Mouse (Mus musculus): ENCODE results near the gene Slc9c1.
A peak's percentile ranks its signal among the peaks of the same experiment; 100 is the strongest.
"Not testable (repeated sequence)": the region's sequence is repeated elsewhere in the genome, so short reads cannot be mapped to it uniquely, and the experiment has no call there.

The Slc9c1 gene

GRCm38 (mm10) chr16:45535009-45535408 lies at the start of gene Slc9c1:
Slc9c1 (plus strand) TSS chr16:45535309.
- DNase-seq (ENCODE audit: low spot score in 2 of 2): no peak

GRCm38 (mm10) chr16:45492927-45493326 lies 42.2 kb upstream of the Slc9c1 start, which contains the start of gene Gm609:
Gm609 (minus strand) TSS chr16:45492969.
- no peak for DNase-seq (ENCODE audit: low spot score in 2 of 2)

GRCm38 (mm10) chr16:45495326-45495725 lies 39.8 kb upstream of the Slc9c1 start:
- DNase-seq (ENCODE audit: low spot score in 2 of 2): no peak

- DNase-seq (ENCODE audit: low spot score in 2 of 2): no peak
Measured at GRCm38 (mm10) chr16:45525551-45525950, 9.6 kb upstream of the Slc9c1 start.

GRCm38 (mm10) chr16:45531950-45532349 lies 3.2 kb upstream of the Slc9c1 start, which contains the start of gene Gm17783:
Gm17783 (minus strand) TSS chr16:45532050.
- DNase-seq (ENCODE audit: low spot score in 2 of 2): no peak

- DNase-seq (ENCODE audit: low spot score in 2 of 2): not testable (repeated sequence)
Measured at GRCm38 (mm10) chr16:45538342-45538741, 3.2 kb downstream of the Slc9c1 start.

GRCm38 (mm10) chr16:45542108-45542507 lies 7.0 kb downstream of the Slc9c1 start:
- DNase-seq (ENCODE audit: low spot score in 2 of 2): no peak

GRCm38 (mm10) chr16:45544341-45544740 lies 9.2 kb downstream of the Slc9c1 start:
- no peak for DNase-seq (ENCODE audit: low spot score in 2 of 2)

- no peak for DNase-seq (ENCODE audit: low spot score in 2 of 2)
Measured at GRCm38 (mm10) chr16:45547982-45548381, 12.9 kb downstream of the Slc9c1 start.

- no peak for DNase-seq (ENCODE audit: low spot score in 2 of 2)
Measured at GRCm38 (mm10) chr16:45551579-45551978, 16.5 kb downstream of the Slc9c1 start.

GRCm38 (mm10) chr16:45561747-45562146 lies 26.6 kb downstream of the Slc9c1 start:
- DNase-seq (ENCODE audit: low spot score in 2 of 2): no peak

GRCm38 (mm10) chr16:45572307-45572706 lies 37.2 kb downstream of the Slc9c1 start:
- no peak for DNase-seq (ENCODE audit: low spot score in 2 of 2)

- DNase-seq (ENCODE audit: low spot score in 2 of 2): no peak
Measured at GRCm38 (mm10) chr16:45579883-45580282, 44.8 kb downstream of the Slc9c1 start.

GRCm38 (mm10) chr16:45582512-45582911 lies 47.4 kb downstream of the Slc9c1 start:
- DNase-seq (ENCODE audit: low spot score in 2 of 2): peak in 1 of 2 experiments; percentile 12

- no peak for DNase-seq (ENCODE audit: low spot score in 2 of 2)
Measured at GRCm38 (mm10) chr16:45593656-45594055, 58.5 kb downstream of the Slc9c1 start.

- DNase-seq (ENCODE audit: low spot score in 2 of 2): no peak
Measured at GRCm38 (mm10) chr16:45595494-45595893, 60.4 kb downstream of the Slc9c1 start.

- DNase-seq (ENCODE audit: low spot score in 2 of 2): no peak
Measured at GRCm38 (mm10) chr16:45608481-45608954, 73.4 kb downstream of the Slc9c1 start.

- DNase-seq (ENCODE audit: low spot score in 2 of 2): no peak
Measured at GRCm38 (mm10) chr16:45609300-45609699, 74.2 kb downstream of the Slc9c1 start.

- no peak for DNase-seq (ENCODE audit: low spot score in 2 of 2)
Measured at GRCm38 (mm10) chr16:45610267-45610666, 75.2 kb downstream of the Slc9c1 start, which contains the start of gene Gcsam. Gcsam (plus strand) TSS chr16:45610380.

- DNase-seq (ENCODE audit: low spot score in 2 of 2): no peak
Measured at GRCm38 (mm10) chr16:45613247-45613646, 78.1 kb downstream of the Slc9c1 start.

- no peak for DNase-seq (ENCODE audit: low spot score in 2 of 2)
Measured at GRCm38 (mm10) chr16:45615944-45616343, 80.8 kb downstream of the Slc9c1 start.

GRCm38 (mm10) chr16:45619751-45620375 lies 84.8 kb downstream of the Slc9c1 start:
- no peak for DNase-seq (ENCODE audit: low spot score in 2 of 2)

GRCm38 (mm10) chr16:45623230-45623629 lies 88.1 kb downstream of the Slc9c1 start:
- DNase-seq (ENCODE audit: low spot score in 2 of 2): no peak

GRCm38 (mm10) chr16:45624791-45625190 lies 89.7 kb downstream of the Slc9c1 start:
- no peak for DNase-seq (ENCODE audit: low spot score in 2 of 2)
